Mouse (Mus musculus) thymus, adult 2 months (tissue): ENCODE results near the gene Eva1b.

Source experiments
- CTCF ChIP-seq: fragments of 200-500 bp; IDR thresholded peaks from 2 replicates; pipeline ENCODE4 v1.5.1; 2012; ENCODE audit warnings: mild to moderate bottlenecking, control low read depth, low read length, moderate library complexity, borderline replicate concordance; ENCODE audit not compliant: control insufficient read depth, poor library complexity, insufficient read depth; ENCODE audit errors: extremely low read depth
- POLR2A ChIP-seq: fragments of 200-500 bp; IDR thresholded peaks from 2 replicates; pipeline ENCODE4 v1.6.1; 2012; ENCODE audit warnings: mild to moderate bottlenecking, low read length, control low read depth, moderate library complexity; ENCODE audit not compliant: control insufficient read depth, poor library complexity, insufficient read depth; ENCODE audit errors: extremely low read depth

DNA sequence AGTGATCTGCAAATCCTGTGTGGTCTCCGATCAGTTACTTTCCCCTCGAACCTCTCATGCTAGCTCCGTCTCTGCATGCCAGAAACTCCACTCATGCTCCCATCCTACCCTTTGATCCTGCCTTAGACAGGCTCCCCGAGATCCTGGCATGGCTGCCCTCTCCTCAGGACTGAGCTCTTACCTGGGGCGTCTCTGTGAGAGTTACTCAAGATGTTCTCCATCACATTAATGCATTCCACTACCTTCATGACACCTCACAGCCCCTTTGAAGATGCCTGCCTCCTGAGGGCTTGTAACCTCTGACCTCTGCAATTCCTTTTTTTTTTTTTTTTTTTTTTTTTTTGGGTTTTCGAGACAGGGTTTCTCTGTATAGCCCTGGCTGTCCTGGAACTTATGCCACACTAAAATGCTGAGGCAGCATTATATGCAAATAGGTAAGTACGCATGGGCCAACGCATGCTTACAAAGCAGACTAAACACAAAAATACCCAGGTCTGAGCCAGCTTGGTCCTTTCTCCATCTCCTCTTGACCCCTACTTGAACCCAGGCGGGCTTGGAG, 491 bp upstream of the Eva1b start:
- TF ChIP-seq CTCF (no peak), POLR2A (no peak)
